Mouse (Mus musculus) hindbrain, embryonic 10.5 days (tissue): ENCODE results near the gene Asna1. TPM values are rescaled to one million over a fixed set of nuclear protein-coding genes. Genes with fewer than 3 reads are reported as not detected.

Experiments
- DNase-seq: peaks from one replicate; pipeline ENCODE4 v3.0.0-alpha.2; 2017; ENCODE audit warnings: low spot score
- H3K27ac ChIP-seq: fragments of 300-500 bp; sonication (generic); 2 replicates; pipeline ENCODE4 v1.5.1; 2016; ENCODE audit warnings: mild to moderate bottlenecking, moderate library complexity
- H3K27me3 ChIP-seq: fragments of 300-500 bp; sonication (generic); 2 replicates; pipeline ENCODE4 v1.6.1; 2016; ENCODE audit warnings: mild to moderate bottlenecking; ENCODE audit not compliant: poor library complexity, insufficient read depth, severe bottlenecking
- H3K36me3 ChIP-seq: fragments of 300-500 bp; sonication (generic); 2 replicates; pipeline ENCODE4 v1.6.1; 2016; ENCODE audit warnings: mild to moderate bottlenecking, moderate library complexity
- H3K4me1 ChIP-seq: fragments of 300-500 bp; sonication (generic); replicated peaks from 2 replicates; pipeline ENCODE4 v1.6.1; 2016; ENCODE audit warnings: mild to moderate bottlenecking
- H3K4me3 ChIP-seq: fragments of 300-500 bp; sonication (generic); 2 replicates; pipeline ENCODE4 v1.5.1; 2016; ENCODE audit warnings: mild to moderate bottlenecking, moderate library complexity
- H3K9me3 ChIP-seq: fragments of 300-500 bp; sonication (generic); 2 replicates; pipeline ENCODE4 v1.6.1; 2016; ENCODE audit warnings: mild to moderate bottlenecking, moderate library complexity
- WGBS: fragments of 180-500 bp; shearing (Covaris S2); methylation state at CpG from one replicate; pipeline ENCODE4 v1.1.7; 2016; 5-methylcytosine and 5-hydroxymethylcytosine counted together
- polyA plus RNA-seq: library from polyadenylated mRNA; unstranded; fragments of >200 nt; fragmentation: Nextera tagmentation; extraction: Ambion mirVana; gene quantifications from 2 replicates; pipeline ENCODE4 v1.2.1, GENCODE M21; 2016

Asna1 gene
- polyA plus RNA-seq, 1 experiment from 2014 or later = 176 TPM

GRCm38 (mm10) chr8:84996978-84997377, 28.1 kb downstream of the Asna1 start:
- WGBS = 76% methylated on average over 5 of the region's 5 CpGs
- no peaks in the 10 kb centered on the region for H3K9me3 ChIP-seq
- H3K4me3 ChIP-seq = no peak overlapping the region
- no peak overlapping the region for H3K27ac ChIP-seq
- H3K36me3 ChIP-seq = no peaks in the 10 kb centered on the region
- H3K27me3 ChIP-seq = peaks cover 47% of the 10 kb centered on the region
- peaks cover 19% of the 10 kb centered on the region for H3K4me1 ChIP-seq
- no peak for DNase-seq

DNA sequence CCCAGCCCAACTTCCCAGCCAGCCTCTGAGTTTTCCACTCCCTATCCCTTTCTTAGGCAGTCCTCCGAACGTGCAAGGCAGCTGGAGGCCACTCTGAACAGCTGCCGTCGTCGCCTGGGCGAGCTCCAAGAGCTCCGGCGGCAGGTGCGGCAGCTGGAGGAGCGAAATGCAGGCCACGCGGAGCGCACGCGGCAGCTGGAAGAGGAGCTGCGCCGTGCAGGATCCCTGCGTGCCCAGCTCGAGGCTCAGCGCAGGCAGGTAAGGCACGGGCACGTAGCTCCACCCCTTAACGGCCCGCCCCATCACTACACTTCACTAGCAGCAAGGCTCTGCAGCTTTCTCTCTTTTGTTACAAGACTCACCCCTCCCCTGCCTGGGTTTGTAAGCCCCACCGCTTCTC, 29.4 kb downstream of the Asna1 start:
- H3K27ac ChIP-seq = no peak overlapping the region
- WGBS = 32% methylated on average over 25 of the region's 25 CpGs
- H3K9me3 ChIP-seq = no peaks in the 10 kb centered on the region
- peak; percentile 24 for DNase-seq
- peaks cover 26% of the 10 kb centered on the region for H3K4me1 ChIP-seq
- H3K4me3 ChIP-seq = peak overlapping the region; percentile 7; the same call in 1 of the 2 replicates
- H3K27me3 ChIP-seq = peaks cover 47% of the 10 kb centered on the region
- no peaks in the 10 kb centered on the region for H3K36me3 ChIP-seq

DNA sequence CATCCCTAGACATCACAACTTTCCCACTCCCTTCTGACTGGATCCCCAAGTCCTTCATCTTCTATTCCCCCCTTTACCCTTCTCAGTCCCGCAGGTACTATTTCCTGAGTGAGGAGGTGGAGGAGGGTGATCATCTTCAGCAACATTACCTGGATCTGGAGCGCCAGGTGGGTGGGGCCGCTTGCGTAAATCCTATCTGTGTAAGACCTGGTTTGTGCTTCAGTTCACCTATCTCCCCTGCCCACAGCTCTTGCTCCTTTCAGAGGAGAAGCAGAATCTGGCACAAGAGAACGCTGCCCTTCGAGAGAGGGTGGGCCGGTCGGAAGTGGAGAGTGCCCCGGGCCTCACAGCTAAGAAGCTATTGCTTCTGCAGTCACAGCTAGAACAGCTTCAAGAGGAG, 30.7 kb downstream of the Asna1 start:
- Histone ChIP-seq H3K36me3 (no peaks in the 10 kb centered on the region), H3K27me3 (peaks cover 48% of the 10 kb centered on the region), H3K27ac (no peak overlapping the region), H3K4me1 (peaks cover 37% of the 10 kb centered on the region), H3K9me3 (no peaks in the 10 kb centered on the region), H3K4me3 (no peak overlapping the region)
- DNase-seq = no peak
- 90% methylated on average over 9 of the region's 9 CpGs for WGBS

GRCm38 (mm10) chr8:84990836-84991235, 34.2 kb downstream of the Asna1 start:
- Histone ChIP-seq H3K27ac (peak overlapping the region; percentile 89), H3K36me3 (no peaks in the 10 kb centered on the region), H3K4me1 (peaks cover 37% of the 10 kb centered on the region), H3K4me3 (peak overlapping the region; percentile 66), H3K27me3 (peaks cover 62% of the 10 kb centered on the region), H3K9me3 (no peaks in the 10 kb centered on the region)
- DNase-seq = no peak
- 1% methylated on average over 15 of the region's 15 CpGs for WGBS

- under 1% methylated on average over 28 of the region's 28 CpGs for WGBS
- H3K9me3 ChIP-seq = no peaks in the 10 kb centered on the region
- peaks cover 37% of the 10 kb centered on the region for H3K4me1 ChIP-seq
- H3K36me3 ChIP-seq = no peaks in the 10 kb centered on the region
- peak within 1 kb of the TSS; percentile 66 for H3K4me3 ChIP-seq
- H3K27me3 ChIP-seq = peaks cover 61% of the 10 kb centered on the region
- peak within 1 kb of the TSS; percentile 89 for H3K27ac ChIP-seq
- peak; percentile 98 for DNase-seq
Measured at GRCm38 (mm10) chr8:84990349-84990748, 34.7 kb downstream of the Asna1 start, which contains the start of gene Hook2. Hook2 (plus strand) TSS chr8:84990603.

DNA sequence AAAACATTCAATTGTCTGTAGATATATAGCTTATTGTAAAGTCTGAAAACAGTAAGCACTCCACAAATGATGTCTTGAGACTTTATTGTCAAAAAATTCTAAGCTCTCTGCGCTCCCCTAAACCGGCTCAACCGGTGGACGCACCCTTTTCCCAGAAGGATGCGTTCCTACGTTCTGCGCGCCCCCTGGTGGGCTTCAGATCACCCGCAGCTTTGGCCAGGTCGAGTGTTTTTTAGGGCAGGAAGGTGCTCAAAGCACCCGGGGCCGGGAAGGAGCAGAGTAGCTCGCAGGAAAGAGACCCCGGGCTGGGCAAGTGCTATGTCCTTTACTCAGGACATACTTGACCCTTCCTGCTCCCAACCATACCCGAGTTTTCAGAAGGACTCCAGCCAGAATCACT, 35.3 kb downstream of the Asna1 start:
- peaks cover 41% of the 10 kb centered on the region for H3K4me1 ChIP-seq
- no peaks in the 10 kb centered on the region for H3K9me3 ChIP-seq
- H3K27me3 ChIP-seq = peaks cover 61% of the 10 kb centered on the region
- H3K4me3 ChIP-seq = peak overlapping the region; percentile 66
- 0% methylated on average over 15 of the region's 15 CpGs for WGBS
- no peaks in the 10 kb centered on the region for H3K36me3 ChIP-seq
- peak; percentile 90 for DNase-seq
- peak overlapping the region; percentile 89 for H3K27ac ChIP-seq

GRCm38 (mm10) chr8:84989311-84989731, 35.8 kb downstream of the Asna1 start:
- Histone ChIP-seq H3K27ac (peak overlapping the region; percentile 24; the same call in 1 of the 2 replicates), H3K4me1 (peaks cover 46% of the 10 kb centered on the region), H3K27me3 (peaks cover 61% of the 10 kb centered on the region), H3K9me3 (no peaks in the 10 kb centered on the region), H3K36me3 (no peaks in the 10 kb centered on the region), H3K4me3 (peak overlapping the region; percentile 66)
- no peak for DNase-seq
- 13% methylated on average over 15 of the region's 15 CpGs for whole genome bisulfite sequencing

- Histone ChIP-seq H3K36me3 (no peaks in the 10 kb centered on the region), H3K9me3 (no peaks in the 10 kb centered on the region), H3K4me1 (peaks cover 49% of the 10 kb centered on the region), H3K27me3 (peaks cover 60% of the 10 kb centered on the region), H3K4me3 (no peak overlapping the region), H3K27ac (no peak overlapping the region)
- DNase-seq = no peak
- WGBS = 68% methylated on average over 2 of the region's 2 CpGs
Measured at GRCm38 (mm10) chr8:84987903-84988302, 37.2 kb downstream of the Asna1 start.

DNA sequence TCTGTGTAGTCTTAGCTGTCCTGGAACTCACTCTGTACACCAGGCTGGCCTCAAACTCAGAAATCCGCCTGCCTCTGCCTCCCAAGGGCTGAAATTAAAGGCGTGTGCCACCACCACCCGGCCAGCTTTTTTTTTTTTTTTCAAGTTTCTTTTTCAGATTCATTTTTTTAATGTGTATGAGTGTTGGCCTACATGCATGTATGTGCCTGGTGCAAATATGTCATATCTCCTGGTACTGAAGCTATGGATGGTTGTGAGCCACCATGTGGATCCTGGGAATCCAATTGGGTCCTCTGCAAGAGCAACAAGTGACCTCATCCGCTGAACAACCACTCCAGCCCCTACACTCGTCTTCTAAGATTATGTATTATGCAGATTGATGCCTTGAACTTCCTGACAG, 37.7 kb downstream of the Asna1 start:
- no peak for DNase-seq
- Histone ChIP-seq H3K36me3 (no peaks in the 10 kb centered on the region), H3K4me3 (no peak overlapping the region), H3K27ac (no peak overlapping the region), H3K27me3 (peaks cover 65% of the 10 kb centered on the region), H3K9me3 (no peaks in the 10 kb centered on the region), H3K4me1 (peaks cover 53% of the 10 kb centered on the region)
- 78% methylated on average over 5 of the region's 5 CpGs for WGBS

GRCm38 (mm10) chr8:84986379-84986945, 38.6 kb downstream of the Asna1 start:
- Histone ChIP-seq H3K9me3 (no peaks in the 10 kb centered on the region), H3K4me1 (peaks cover 62% of the 10 kb centered on the region), H3K27ac (peak overlapping the region; percentile 84; the same call in 1 of the 2 replicates), H3K36me3 (no peaks in the 10 kb centered on the region), H3K27me3 (peaks cover 74% of the 10 kb centered on the region), H3K4me3 (peak overlapping the region; percentile 66)
- 47% methylated on average over 8 of the region's 8 CpGs for WGBS
- no peak for DNase-seq

DNA sequence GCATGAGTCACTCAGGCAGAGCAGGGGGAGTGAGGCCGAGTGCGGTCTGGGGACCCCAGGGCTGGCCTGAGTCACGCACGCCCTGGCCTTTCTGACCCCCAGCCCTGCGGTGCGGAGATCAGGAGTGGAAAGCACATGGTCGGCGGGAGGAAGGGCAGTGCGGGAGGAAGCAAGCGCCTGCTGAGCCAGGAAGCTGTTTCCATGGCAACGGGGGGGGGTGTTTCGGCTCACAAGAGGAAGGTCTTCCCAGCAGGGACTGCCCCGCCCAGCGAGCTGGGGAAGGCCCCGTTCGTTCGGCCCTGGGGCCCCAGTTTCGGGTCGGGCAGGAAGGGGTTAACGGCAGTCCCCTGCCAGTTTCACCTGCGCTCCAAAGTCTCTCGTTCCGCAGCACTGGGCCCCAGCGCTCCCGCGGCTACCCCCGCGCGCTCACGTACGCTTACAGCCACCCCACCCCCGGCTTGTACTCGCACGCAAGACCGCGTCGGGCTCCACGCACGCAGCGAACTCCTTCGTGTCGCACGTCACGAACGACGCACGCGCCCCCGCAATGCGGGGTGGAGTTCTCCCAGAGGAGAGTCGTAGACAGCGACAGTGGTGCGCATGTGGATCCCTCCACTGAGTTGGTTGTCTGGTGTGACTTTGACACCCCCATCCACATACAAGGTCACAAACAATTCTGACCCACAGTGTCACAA, 39.2 kb downstream of the Asna1 start:
- under 1% methylated on average over 53 of the region's 53 CpGs for WGBS
- Histone ChIP-seq H3K27me3 (peaks cover 80% of the 10 kb centered on the region), H3K27ac (peak overlapping the region; percentile 84), H3K9me3 (no peaks in the 10 kb centered on the region), H3K36me3 (no peaks in the 10 kb centered on the region), H3K4me1 (peaks cover 63% of the 10 kb centered on the region), H3K4me3 (peak overlapping the region; percentile 66)
- DNase-seq = peak; percentile 84

DNA sequence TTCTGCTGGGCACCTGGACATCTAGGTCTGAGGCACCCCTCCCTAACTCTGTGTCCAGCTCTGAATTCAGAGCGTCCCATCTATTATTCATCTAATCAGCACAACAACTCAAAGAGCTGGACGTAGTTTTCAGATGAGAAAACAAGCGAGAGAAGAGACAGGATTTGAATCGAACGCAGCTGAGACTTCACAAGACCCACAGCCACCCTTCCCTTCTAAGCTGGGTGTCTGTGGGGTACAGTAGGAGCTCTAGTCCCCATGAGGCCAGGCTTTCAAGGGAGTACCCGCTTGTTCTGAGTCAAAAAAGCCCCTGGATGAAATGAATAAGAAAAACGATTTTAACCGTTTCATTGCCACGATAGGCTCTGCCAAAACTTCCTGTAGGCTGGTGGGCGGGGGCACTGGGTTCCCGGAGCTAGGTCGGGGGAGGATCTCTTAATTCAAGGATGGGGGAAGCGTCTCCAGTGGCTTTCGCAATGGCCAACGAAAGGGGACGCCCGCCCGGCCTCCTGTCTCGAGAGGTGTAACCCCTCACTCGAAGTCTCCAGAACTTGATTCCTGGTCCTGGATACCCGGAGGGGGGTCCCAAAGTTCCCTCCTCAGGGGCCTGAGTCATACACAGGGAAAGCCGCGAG, 39.9 kb downstream of the Asna1 start:
- H3K27me3 ChIP-seq = peaks cover 87% of the 10 kb centered on the region
- peak overlapping the region; percentile 84 for H3K27ac ChIP-seq
- no peaks in the 10 kb centered on the region for H3K9me3 ChIP-seq
- H3K36me3 ChIP-seq = no peaks in the 10 kb centered on the region
- H3K4me3 ChIP-seq = peak overlapping the region; percentile 66
- under 1% methylated on average over 23 of the region's 23 CpGs for WGBS
- H3K4me1 ChIP-seq = peaks cover 65% of the 10 kb centered on the region
- no peak for DNase-seq
